Mouse (Mus musculus) CD4-positive helper T cell, adult 2 months (primary cell): ENCODE results near the gene Olfr345.

Experiments used
- DNase-seq: peaks from one replicate; pipeline ENCODE4 v3.0.0-alpha.2; 2012; ENCODE audit warnings: low read depth, missing footprints, low spot score

Gene Olfr345

GRCm38 (mm10) chr2:36639741-36640140 is at the start of gene Olfr345:
Olfr345 (plus strand) TSS chr2:36640041.
- DNase-seq: no peak

- no peak for DNase-seq
Observed at GRCm38 (mm10) chr2:36685488-36685887, 45.6 kb downstream of the Olfr345 start, which contains the start of gene Olfr346. Olfr346 (plus strand) TSS chr2:36685788.
